Mouse (Mus musculus) fibroblast of lung, adult 2 months (primary cell): ENCODE measurements around the gene Olfr521.
"Not testable (repeated sequence)": the region's sequence is repeated elsewhere in the genome, so short reads cannot be mapped to it uniquely, and the experiment has no call there.

Experiments used
- DNase-seq: peaks from one replicate; pipeline ENCODE4 v3.0.0-alpha.2; 2011; ENCODE audit warnings: low read depth

Gene Olfr521

GRCm38 (mm10) chr7:99807043-99807442, 43.7 kb downstream of the Olfr521 start:
- DNase-seq: not testable (repeated sequence)

- DNase-seq: no peak
Measured at GRCm38 (mm10) chr7:99810814-99811213, 47.5 kb downstream of the Olfr521 start.

- no peak for DNase-seq
Measured at GRCm38 (mm10) chr7:99811661-99812060, 48.4 kb downstream of the Olfr521 start.

GRCm38 (mm10) chr7:99813394-99813793, 50.1 kb downstream of the Olfr521 start:
- peak; percentile 2 for DNase-seq

- not testable (repeated sequence) for DNase-seq
Measured at GRCm38 (mm10) chr7:99818181-99818725, 54.9 kb downstream of the Olfr521 start.
